Mouse (Mus musculus) stomach, embryonic 14.5 days (tissue): ENCODE data around the gene Dync1h1. TPM values are rescaled to one million over a fixed set of nuclear protein-coding genes. Genes with fewer than 3 reads are reported as not detected.

Source experiments
- ATAC-seq: fragments of 200-750 bp; cut with Nextera tagmentation; 2 replicates; pipeline ENCODE4 v1.8.0; 2017; ENCODE audit warnings: low read depth, moderate TSS enrichment; ENCODE audit not compliant: insufficient number of reproducible peaks, insufficient read depth, low FRiP score
- H3K27ac ChIP-seq: fragments of 300-500 bp; sonication (generic); 2 replicates; pipeline ENCODE4 v1.5.1; 2014; ENCODE audit warnings: mild to moderate bottlenecking, low read length, moderate library complexity, mixed read lengths
- H3K27me3 ChIP-seq: fragments of 300-500 bp; sonication (generic); 2 replicates; pipeline ENCODE4 v1.6.1; 2014; ENCODE audit warnings: low read length, control low read depth, mixed read lengths; ENCODE audit not compliant: control insufficient read depth, insufficient read depth
- H3K36me3 ChIP-seq: fragments of 300-500 bp; sonication (generic); 2 replicates; pipeline ENCODE4 v1.6.1; 2014; ENCODE audit warnings: mild to moderate bottlenecking, control low read depth, low read length, moderate library complexity, mixed read lengths; ENCODE audit not compliant: control insufficient read depth, insufficient read depth
- H3K4me1 ChIP-seq: fragments of 300-500 bp; sonication (generic); 2 replicates; pipeline ENCODE4 v1.6.1; 2014; ENCODE audit warnings: low read length, control low read depth, mixed read lengths; ENCODE audit not compliant: control insufficient read depth, insufficient read depth
- H3K4me2 ChIP-seq: fragments of 300-500 bp; sonication (generic); replicated peaks from 2 replicates; pipeline ENCODE4 v1.6.1; 2014; ENCODE audit warnings: low read depth, low read length, control low read depth
- H3K4me3 ChIP-seq: fragments of 300-500 bp; sonication (generic); 2 replicates; pipeline ENCODE4 v1.5.1; 2014; ENCODE audit warnings: low read depth, low read length, control low read depth
- H3K9ac ChIP-seq: fragments of 300-500 bp; sonication (generic); replicated peaks from 2 replicates; pipeline ENCODE4 v1.6.1; 2014; ENCODE audit warnings: low read depth, mild to moderate bottlenecking, control low read depth, low read length, moderate library complexity, mixed read lengths
- H3K9me3 ChIP-seq: fragments of 300-500 bp; sonication (generic); 2 replicates; pipeline ENCODE4 v1.6.1; 2016; ENCODE audit warnings: low read depth, low read length, control low read depth; ENCODE audit not compliant: control insufficient read depth
- WGBS: fragments of 180-500 bp; shearing (Covaris S2); extraction: QIAGEN DNeasy Blood & Tissue Kit; methylation state at CpG from one replicate; pipeline ENCODE4 v1.1.7; 2014; 5-methylcytosine and 5-hydroxymethylcytosine counted together
- polyA plus RNA-seq: library from polyadenylated mRNA; unstranded; fragments of >200 nt; fragmentation: Nextera tagmentation; extraction: Ambion mirVana; gene quantifications from 2 replicates; pipeline ENCODE4 v1.2.1, GENCODE M21; 2014

The Dync1h1 gene
- polyA plus RNA-seq, 1 experiment from 2014 or later, result 70.6 TPM

DNA sequence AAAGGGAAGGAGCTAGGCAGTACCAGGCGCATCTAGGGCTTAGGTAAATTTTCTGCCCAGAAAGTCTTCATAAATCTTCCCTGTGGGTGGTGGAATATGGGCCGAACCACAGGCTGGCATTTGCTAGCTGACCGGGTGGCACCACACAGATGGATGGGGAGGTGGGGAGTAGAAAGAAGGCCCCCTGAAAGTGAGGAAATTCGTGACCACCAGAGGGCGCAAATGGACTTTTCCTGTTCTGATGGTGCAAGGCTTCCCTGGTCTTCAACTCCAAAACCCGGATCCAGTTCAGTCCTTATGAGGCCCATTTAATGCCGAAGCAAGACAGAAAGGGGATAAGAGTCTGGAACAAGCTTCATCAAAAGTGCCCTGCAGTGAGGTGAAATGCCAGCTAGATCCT is 2.7 kb upstream of the Dync1h1 start:
- Histone ChIP-seq H3K4me2 (no peak overlapping the region), H3K4me1 (peaks cover 11% of the 10 kb centered on the region), H3K9ac (no peak overlapping the region), H3K27me3 (no peaks in the 10 kb centered on the region), H3K27ac (no peak overlapping the region), H3K9me3 (no peaks in the 10 kb centered on the region), H3K4me3 (no peak overlapping the region), H3K36me3 (no peaks in the 10 kb centered on the region)
- WGBS, result 11% methylated on average over 7 of the region's 7 CpGs
- no peak for ATAC-seq

DNA sequence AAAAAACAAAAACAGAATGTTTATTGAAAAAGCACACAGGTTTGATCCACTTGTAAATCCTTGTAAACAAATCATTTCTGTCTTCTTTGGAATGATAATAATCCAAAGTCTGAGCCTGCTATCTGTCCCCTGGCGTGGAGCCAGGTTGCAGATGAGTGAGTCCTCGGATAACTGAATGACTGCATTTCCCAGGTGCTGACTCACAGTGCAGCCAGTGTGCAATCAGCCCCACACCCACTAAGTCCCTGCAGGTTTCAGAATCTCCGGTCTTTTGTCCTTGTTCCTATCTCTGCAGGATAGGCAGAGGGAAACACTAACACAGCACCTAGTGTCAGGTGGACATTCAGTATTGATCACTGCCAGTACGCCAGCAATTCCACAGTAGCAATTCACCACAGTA is 1.5 kb upstream of the Dync1h1 start:
- no peak overlapping the region for H3K9ac ChIP-seq
- H3K27me3 ChIP-seq, result no peaks in the 10 kb centered on the region
- 69% methylated on average over 4 of the region's 4 CpGs for WGBS
- H3K4me3 ChIP-seq, result no peak overlapping the region
- no peaks in the 10 kb centered on the region for H3K9me3 ChIP-seq
- no peaks in the 10 kb centered on the region for H3K36me3 ChIP-seq
- peaks cover 11% of the 10 kb centered on the region for H3K4me1 ChIP-seq
- H3K27ac ChIP-seq, result no peak overlapping the region
- no peak for ATAC-seq
- H3K4me2 ChIP-seq, result no peak overlapping the region

GRCm38 (mm10) chr12:110600225-110600991 is 844 bp upstream of the Dync1h1 start:
- H3K9ac ChIP-seq, result no peak overlapping the region
- peak overlapping the region; percentile 58 for H3K4me2 ChIP-seq
- peak overlapping the region; percentile 98 for H3K4me3 ChIP-seq
- H3K9me3 ChIP-seq, result no peaks in the 10 kb centered on the region
- WGBS, result 53% methylated on average over 13 of the region's 13 CpGs
- H3K4me1 ChIP-seq, result peaks cover 11% of the 10 kb centered on the region
- no peak overlapping the region for H3K27ac ChIP-seq
- H3K36me3 ChIP-seq, result no peaks in the 10 kb centered on the region
- no peak for ATAC-seq
- H3K27me3 ChIP-seq, result no peaks in the 10 kb centered on the region

GRCm38 (mm10) chr12:110606161-110606560 is 4.9 kb downstream of the Dync1h1 start:
- Histone ChIP-seq H3K9me3 (no peaks in the 10 kb centered on the region), H3K36me3 (0 out of 2 replicates have a peak, but pooled peaks cover 3% of the 10 kb centered on the region), H3K27ac (no peak overlapping the region), H3K4me2 (no peak overlapping the region), H3K4me3 (no peak overlapping the region), H3K4me1 (peaks cover 11% of the 10 kb centered on the region), H3K9ac (no peak overlapping the region), H3K27me3 (no peaks in the 10 kb centered on the region)
- WGBS, result 79% methylated on average over 3 of the region's 3 CpGs
- no peak for ATAC-seq

- Histone ChIP-seq H3K4me1 (peaks cover 11% of the 10 kb centered on the region), H3K9ac (no peak overlapping the region), H3K36me3 (0 out of 2 replicates have a peak, but pooled peaks cover 3% of the 10 kb centered on the region), H3K9me3 (no peaks in the 10 kb centered on the region), H3K4me3 (no peak overlapping the region), H3K27ac (no peak overlapping the region), H3K27me3 (no peaks in the 10 kb centered on the region), H3K4me2 (no peak overlapping the region)
- ATAC-seq, result no peak
- WGBS, result 80% methylated on average over 2 of the region's 2 CpGs
Measured at GRCm38 (mm10) chr12:110606676-110607075, 5.4 kb downstream of the Dync1h1 start.

DNA sequence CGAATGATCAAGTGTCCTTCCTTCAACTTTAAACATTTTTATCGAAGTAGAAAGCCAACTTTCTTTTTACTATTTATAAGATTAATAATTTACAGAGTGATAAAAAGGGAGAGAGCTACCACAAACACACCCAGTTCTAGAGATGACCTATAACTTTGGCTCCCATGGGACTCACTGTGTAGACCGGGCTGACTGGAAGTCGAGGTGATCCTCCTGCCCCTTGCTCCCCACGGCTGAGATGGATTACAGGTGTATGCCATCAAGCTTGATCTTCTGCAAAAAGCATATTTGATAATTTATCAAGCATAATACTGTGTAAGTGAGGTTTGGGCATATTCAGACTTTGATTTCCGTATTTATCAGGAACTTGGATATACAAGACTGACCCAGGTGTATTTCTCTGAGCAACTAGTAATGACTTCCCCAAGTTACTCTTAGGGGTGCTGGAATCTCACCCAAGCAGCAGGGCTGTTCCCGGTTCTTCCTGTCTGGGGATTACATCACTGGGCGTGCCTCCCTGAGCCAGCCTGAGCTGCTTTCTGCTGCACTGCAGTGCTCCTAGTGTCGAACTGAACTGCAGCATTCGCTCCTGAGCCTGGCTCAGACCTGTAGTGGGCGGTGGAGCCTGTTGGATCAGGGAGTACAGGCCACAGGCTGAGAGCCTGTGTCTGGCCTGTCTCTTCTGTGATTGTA is 7.4 kb downstream of the Dync1h1 start:
- Histone ChIP-seq H3K36me3 (peaks cover 18% of the 10 kb centered on the region), H3K27me3 (no peaks in the 10 kb centered on the region), H3K9ac (no peak overlapping the region), H3K4me3 (no peak overlapping the region), H3K27ac (peak overlapping the region; percentile 48; the same call in 1 of the 2 replicates), H3K9me3 (no peaks in the 10 kb centered on the region), H3K4me2 (no peak overlapping the region), H3K4me1 (no peaks in the 10 kb centered on the region)
- 53% methylated on average over 11 of the region's 11 CpGs for WGBS
- ATAC-seq, result peak; percentile 71

GRCm38 (mm10) chr12:110609153-110609497 is 7.9 kb downstream of the Dync1h1 start:
- Histone ChIP-seq H3K27ac (peak overlapping the region; percentile 48; the same call in 1 of the 2 replicates), H3K27me3 (no peaks in the 10 kb centered on the region), H3K9me3 (no peaks in the 10 kb centered on the region), H3K4me1 (no peaks in the 10 kb centered on the region), H3K36me3 (peaks cover 23% of the 10 kb centered on the region), H3K4me3 (no peak overlapping the region), H3K9ac (no peak overlapping the region), H3K4me2 (no peak overlapping the region)
- no peak for ATAC-seq
- WGBS, result 82% methylated on average over 9 of the region's 9 CpGs

GRCm38 (mm10) chr12:110610713-110611112 is 9.5 kb downstream of the Dync1h1 start:
- H3K4me3 ChIP-seq, result no peak overlapping the region
- no peaks in the 10 kb centered on the region for H3K4me1 ChIP-seq
- no peak overlapping the region for H3K4me2 ChIP-seq
- H3K27me3 ChIP-seq, result no peaks in the 10 kb centered on the region
- ATAC-seq, result no peak
- H3K27ac ChIP-seq, result no peak overlapping the region
- no peak overlapping the region for H3K9ac ChIP-seq
- H3K9me3 ChIP-seq, result no peaks in the 10 kb centered on the region
- H3K36me3 ChIP-seq, result peaks cover 37% of the 10 kb centered on the region
- 92% methylated on average over 2 of the region's 2 CpGs for WGBS
